Mouse (Mus musculus): ENCODE results near the gene Tcerg1l. TPM values are rescaled to one million over a fixed set of nuclear protein-coding genes. Genes with fewer than 3 reads are reported as not detected.

Tcerg1l gene
- polyA plus RNA-seq, 1 experiment: not detected

DNA sequence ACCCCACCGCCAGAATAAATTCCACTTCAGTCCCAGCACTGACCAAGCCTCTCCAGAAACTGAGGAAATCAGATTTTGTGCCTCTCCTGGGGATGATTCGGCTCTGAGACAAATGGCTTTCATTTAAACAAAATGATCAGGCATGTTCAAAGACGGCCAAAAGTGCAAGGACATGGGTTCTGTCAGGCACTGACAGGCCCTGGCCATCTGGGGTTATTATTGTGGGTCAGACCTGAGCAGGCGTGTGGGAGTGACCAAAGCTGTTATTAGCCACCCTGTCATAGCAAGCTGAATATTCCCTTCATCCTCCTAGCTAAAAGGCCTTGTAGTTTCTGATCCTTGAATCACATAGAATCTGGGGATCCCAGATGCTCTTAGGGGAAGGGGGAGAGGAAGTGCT is 174.6 kb downstream of the Tcerg1l start:
- Histone ChIP-seq H3K36me3 (ENCODE audit: control insufficient read depth) (no peaks in the 10 kb centered on the region), H3K4me3 (replicated peaks) (no peak overlapping the region), H3K9me3 (ENCODE audit: control insufficient read depth, low read length) (no peaks in the 10 kb centered on the region), H3K27me3 (ENCODE audit: control insufficient read depth) (no peaks in the 10 kb centered on the region), H3K4me1 (ENCODE audit: control insufficient read depth) (no peaks in the 10 kb centered on the region)
- TF ChIP-seq TAL1 (IDR thresholded peaks at IDR 0.05; ENCODE audit: low read length) (no peak), GATA1 (IDR thresholded peaks at IDR 0.05; ENCODE audit: low read length) (no peak)

- H3K4me1 ChIP-seq (ENCODE audit: control insufficient read depth): no peaks in the 10 kb centered on the region
- no peak overlapping the region for H3K4me3 ChIP-seq (replicated peaks)
- no peaks in the 10 kb centered on the region for H3K27me3 ChIP-seq (ENCODE audit: control insufficient read depth)
- no peaks in the 10 kb centered on the region for H3K9me3 ChIP-seq (ENCODE audit: control insufficient read depth, low read length)
- TF ChIP-seq GATA1 (IDR thresholded peaks at IDR 0.05; ENCODE audit: low read length) (no peak), TAL1 (IDR thresholded peaks at IDR 0.05; ENCODE audit: low read length) (no peak)
- no peaks in the 10 kb centered on the region for H3K36me3 ChIP-seq (ENCODE audit: control insufficient read depth)
Measured at GRCm38 (mm10) chr7:138217556-138218098, 179.9 kb downstream of the Tcerg1l start.

DNA sequence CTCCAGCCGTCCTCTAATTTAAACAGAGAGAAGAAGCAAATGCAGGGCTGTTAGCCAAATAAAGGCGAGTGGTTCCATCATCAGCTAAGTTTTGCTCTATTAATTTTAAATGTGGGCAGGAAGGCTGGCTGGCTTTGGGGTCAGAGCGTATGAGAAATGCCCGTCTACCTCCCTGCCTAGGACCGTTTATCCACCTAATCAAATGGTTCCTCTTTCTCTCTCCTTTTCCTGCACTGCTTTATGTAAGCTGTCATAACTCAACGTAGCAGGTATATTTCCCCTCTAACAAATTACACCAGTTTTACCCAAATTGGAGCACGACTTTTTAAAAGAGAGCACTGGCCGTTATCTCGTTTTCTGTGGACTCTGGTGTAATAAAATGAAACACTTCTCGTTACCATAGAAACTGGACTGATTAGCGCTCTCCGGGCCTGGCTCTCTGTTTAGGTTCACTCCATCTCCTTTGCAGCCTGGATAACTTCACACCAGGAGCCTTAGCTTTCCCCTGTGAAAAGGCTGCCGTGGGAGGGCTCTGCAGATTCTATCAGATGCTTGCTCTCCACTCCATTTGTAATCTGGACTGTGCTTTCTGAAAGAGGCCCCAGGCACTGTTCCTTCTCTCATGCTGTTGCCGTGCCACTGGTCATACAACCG is 182.2 kb downstream of the Tcerg1l start:
- no peaks in the 10 kb centered on the region for H3K36me3 ChIP-seq (ENCODE audit: control insufficient read depth)
- H3K4me1 ChIP-seq (ENCODE audit: control insufficient read depth): no peaks in the 10 kb centered on the region
- H3K4me3 ChIP-seq (replicated peaks): no peak overlapping the region
- no peaks in the 10 kb centered on the region for H3K27me3 ChIP-seq (ENCODE audit: control insufficient read depth)
- no peaks in the 10 kb centered on the region for H3K9me3 ChIP-seq (ENCODE audit: control insufficient read depth, low read length)
- no peak for TF ChIP-seq TAL1 (IDR thresholded peaks at IDR 0.05; ENCODE audit: low read length)
- no peak for TF ChIP-seq GATA1 (IDR thresholded peaks at IDR 0.05; ENCODE audit: low read length)

DNA sequence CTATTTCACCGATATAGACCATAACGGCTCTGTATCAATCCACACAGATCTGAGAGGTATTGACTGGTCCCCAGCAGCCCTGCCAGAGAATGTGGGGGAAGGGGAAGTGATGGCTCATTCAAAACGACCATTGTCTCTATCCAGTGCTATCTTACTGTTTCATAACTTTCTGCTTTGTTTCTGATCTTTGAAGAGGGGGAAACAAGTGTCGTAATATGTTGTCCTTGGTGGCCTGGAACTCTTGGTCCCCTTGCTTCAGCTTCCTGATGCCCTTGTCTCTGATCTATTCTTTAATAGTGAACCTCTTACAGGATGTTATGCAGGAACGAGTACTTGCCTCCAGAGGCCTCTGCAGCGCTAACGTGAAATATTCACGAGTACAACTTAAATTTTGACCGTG is 182.8 kb downstream of the Tcerg1l start:
- no peaks in the 10 kb centered on the region for H3K4me1 ChIP-seq (ENCODE audit: control insufficient read depth)
- no peaks in the 10 kb centered on the region for H3K9me3 ChIP-seq (ENCODE audit: control insufficient read depth, low read length)
- H3K27me3 ChIP-seq (ENCODE audit: control insufficient read depth): no peaks in the 10 kb centered on the region
- no peaks in the 10 kb centered on the region for H3K36me3 ChIP-seq (ENCODE audit: control insufficient read depth)
- no peak overlapping the region for H3K4me3 ChIP-seq (replicated peaks)
- TF ChIP-seq GATA1 (IDR thresholded peaks at IDR 0.05; ENCODE audit: low read length): no peak
- TF ChIP-seq TAL1 (IDR thresholded peaks at IDR 0.05; ENCODE audit: low read length): no peak

- Histone ChIP-seq H3K4me1 (ENCODE audit: control insufficient read depth) (no peaks in the 10 kb centered on the region), H3K4me3 (replicated peaks) (no peak overlapping the region), H3K27me3 (ENCODE audit: control insufficient read depth) (no peaks in the 10 kb centered on the region), H3K36me3 (ENCODE audit: control insufficient read depth) (no peaks in the 10 kb centered on the region), H3K9me3 (ENCODE audit: control insufficient read depth, low read length) (no peaks in the 10 kb centered on the region)
- no peak for TF ChIP-seq TAL1 (IDR thresholded peaks at IDR 0.05; ENCODE audit: low read length)
Measured at GRCm38 (mm10) chr7:138209769-138210168, 187.8 kb downstream of the Tcerg1l start.

DNA sequence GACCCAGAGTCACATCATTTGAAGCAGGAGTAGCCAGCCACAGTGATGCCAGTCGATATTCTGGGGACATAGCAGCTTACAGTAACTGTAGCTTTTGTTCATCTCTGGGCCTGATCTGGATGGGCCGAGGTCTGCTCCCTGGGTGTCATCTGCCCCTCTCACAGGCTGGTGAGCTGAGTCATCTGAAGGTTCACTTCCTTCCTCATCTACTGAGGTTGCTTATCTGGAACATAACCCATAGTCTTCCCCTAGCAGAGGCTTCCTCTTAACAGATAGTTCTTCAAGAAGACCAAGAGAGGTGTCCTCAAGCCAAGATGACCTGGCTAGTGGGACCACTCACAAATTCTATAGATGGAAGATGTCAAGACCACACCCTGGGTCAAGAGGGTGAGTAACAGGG is 192.4 kb downstream of the Tcerg1l start:
- H3K9me3 ChIP-seq (ENCODE audit: control insufficient read depth, low read length): no peaks in the 10 kb centered on the region
- no peaks in the 10 kb centered on the region for H3K27me3 ChIP-seq (ENCODE audit: control insufficient read depth)
- no peaks in the 10 kb centered on the region for H3K4me1 ChIP-seq (ENCODE audit: control insufficient read depth)
- H3K4me3 ChIP-seq (replicated peaks): no peak overlapping the region
- TF ChIP-seq GATA1 (IDR thresholded peaks at IDR 0.05; ENCODE audit: low read length) (no peak), TAL1 (IDR thresholded peaks at IDR 0.05; ENCODE audit: low read length) (no peak)
- no peaks in the 10 kb centered on the region for H3K36me3 ChIP-seq (ENCODE audit: control insufficient read depth)

GRCm38 (mm10) chr7:138202162-138202832 is 195.2 kb downstream of the Tcerg1l start:
- H3K36me3 ChIP-seq (ENCODE audit: control insufficient read depth): no peaks in the 10 kb centered on the region
- TF ChIP-seq GATA1 (IDR thresholded peaks at IDR 0.05; ENCODE audit: low read length) (no peak), TAL1 (IDR thresholded peaks at IDR 0.05; ENCODE audit: low read length) (no peak)
- no peaks in the 10 kb centered on the region for H3K9me3 ChIP-seq (ENCODE audit: control insufficient read depth, low read length)
- H3K27me3 ChIP-seq (ENCODE audit: control insufficient read depth): no peaks in the 10 kb centered on the region
- H3K4me3 ChIP-seq (replicated peaks): no peak overlapping the region
- no peaks in the 10 kb centered on the region for H3K4me1 ChIP-seq (ENCODE audit: control insufficient read depth)

GRCm38 (mm10) chr7:138199333-138200058 is 198.0 kb downstream of the Tcerg1l start:
- H3K9me3 ChIP-seq (ENCODE audit: control insufficient read depth, low read length): no peaks in the 10 kb centered on the region
- H3K4me1 ChIP-seq (ENCODE audit: control insufficient read depth): no peaks in the 10 kb centered on the region
- H3K36me3 ChIP-seq (ENCODE audit: control insufficient read depth): no peaks in the 10 kb centered on the region
- H3K4me3 ChIP-seq (replicated peaks): no peak overlapping the region
- TF ChIP-seq TAL1 (IDR thresholded peaks at IDR 0.05; ENCODE audit: low read length) (no peak), GATA1 (IDR thresholded peaks at IDR 0.05; ENCODE audit: low read length) (no peak)
- H3K27me3 ChIP-seq (ENCODE audit: control insufficient read depth): no peaks in the 10 kb centered on the region

DNA sequence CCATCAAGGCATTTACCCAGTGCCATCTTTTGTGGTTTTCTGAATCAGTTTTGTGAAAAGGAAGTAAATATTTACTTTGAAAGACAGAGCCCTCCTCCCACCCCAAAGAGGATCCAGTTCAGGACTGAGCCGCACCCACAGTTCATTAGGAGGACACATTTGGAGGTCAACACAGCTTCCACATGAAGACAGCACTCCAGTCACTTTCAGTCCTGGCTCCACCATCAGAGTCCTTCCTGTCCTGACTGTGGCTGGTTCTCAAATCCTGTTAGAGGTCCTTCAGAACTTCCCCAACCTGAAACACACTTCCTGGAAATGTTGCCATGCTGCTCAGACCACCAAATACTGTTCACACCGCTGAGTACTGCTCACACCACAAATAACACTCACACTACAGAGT is 201.4 kb downstream of the Tcerg1l start:
- no peaks in the 10 kb centered on the region for H3K27me3 ChIP-seq (ENCODE audit: control insufficient read depth)

More for the DNA sequence above, 201.4 kb downstream of the Tcerg1l start:
- Histone ChIP-seq H3K4me3 (replicated peaks) (no peak overlapping the region), H3K4me1 (ENCODE audit: control insufficient read depth) (no peaks in the 10 kb centered on the region), H3K9me3 (ENCODE audit: control insufficient read depth, low read length) (no peaks in the 10 kb centered on the region), H3K36me3 (ENCODE audit: control insufficient read depth) (no peaks in the 10 kb centered on the region)
- TF ChIP-seq TAL1 (IDR thresholded peaks at IDR 0.05; ENCODE audit: low read length) (no peak), GATA1 (IDR thresholded peaks at IDR 0.05; ENCODE audit: low read length) (no peak)
